Mouse (Mus musculus): Measurements from ENCODE around the gene S100g. TPM values are rescaled to one million over a fixed set of nuclear protein-coding genes. Genes with fewer than 3 reads are reported as not detected.

The S100g gene
- 1 to 10 TPM in 1 of 2 experiments, not detected in 1; 3.1 TPM for polyA plus RNA-seq (2017; shearing (Covaris generic))

GRCm38 (mm10) chrX:162964383-162964782 lies at the start of gene S100g:
Gene S100g, minus strand, starts transcription at chrX:162964599.
- no peak for ATAC-seq

GRCm38 (mm10) chrX:162992121-162992520 lies 27.7 kb upstream of the S100g start:
- ATAC-seq: no peak

DNA sequence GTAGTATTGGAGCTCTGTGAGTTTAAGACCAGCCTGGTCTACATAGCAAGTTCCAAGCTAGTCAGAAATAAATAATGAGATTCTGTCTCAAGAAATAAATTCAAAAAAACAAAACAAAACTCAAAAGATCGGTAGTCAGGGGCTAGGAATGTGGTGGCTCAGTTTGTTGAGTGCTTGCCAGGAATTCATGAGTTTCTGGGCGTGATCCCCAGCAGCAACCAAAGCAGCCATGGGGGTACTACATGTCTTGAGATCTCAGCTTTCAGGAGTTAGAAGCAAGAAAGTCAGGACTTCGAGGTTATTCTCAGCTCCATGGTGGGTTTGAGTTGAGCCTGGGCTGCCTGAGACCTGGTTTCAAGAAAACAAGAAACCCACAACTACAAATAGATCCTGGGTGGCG lies 27.0 kb upstream of the S100g start:
- no peak for ATAC-seq

GRCm38 (mm10) chrX:162986876-162987495 lies 22.6 kb upstream of the S100g start:
- no peak for ATAC-seq

GRCm38 (mm10) chrX:162976194-162976593 lies 11.8 kb upstream of the S100g start:
- peak; percentile 95 for ATAC-seq

DNA sequence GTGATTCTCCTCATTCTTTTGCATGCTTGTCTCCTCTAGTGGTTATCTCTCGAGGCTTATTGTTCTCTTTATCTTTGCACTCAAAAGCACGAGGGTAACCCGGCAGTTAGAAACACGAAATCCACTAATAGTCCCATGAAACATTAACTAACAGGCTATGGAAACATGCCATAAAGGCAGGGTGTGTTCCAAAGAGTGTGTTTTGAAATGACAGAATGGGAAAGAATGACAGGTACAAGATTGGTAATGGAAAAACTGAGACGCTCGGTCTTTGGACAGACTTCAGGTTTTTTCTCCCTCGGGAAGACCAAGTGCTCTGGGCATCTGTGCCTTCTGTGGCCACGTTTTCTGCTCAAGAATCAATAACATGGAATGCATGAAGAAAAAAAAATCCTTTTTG lies 3.1 kb upstream of the S100g start:
- no peak for ATAC-seq

DNA sequence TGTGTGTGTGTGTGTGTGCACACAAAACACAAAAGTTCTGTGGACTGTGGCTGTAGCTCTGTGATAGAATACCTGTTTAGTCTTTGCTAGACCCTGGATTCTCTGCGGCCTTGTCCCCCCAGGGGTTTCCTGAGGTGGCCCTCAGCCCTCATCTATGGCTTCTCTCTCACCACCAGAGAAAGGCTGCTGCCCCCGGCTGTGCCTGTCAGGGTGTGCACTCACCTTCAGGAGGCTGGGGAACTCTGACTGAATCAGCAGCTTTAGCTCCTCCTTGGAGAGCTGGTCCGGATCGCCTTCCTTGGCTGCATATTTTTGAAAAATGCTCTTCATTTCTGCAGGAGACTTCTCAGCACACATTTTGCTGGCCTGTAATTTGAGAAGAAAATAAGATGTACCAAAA lies 559 bp downstream of the S100g start:
- no peak for ATAC-seq

DNA sequence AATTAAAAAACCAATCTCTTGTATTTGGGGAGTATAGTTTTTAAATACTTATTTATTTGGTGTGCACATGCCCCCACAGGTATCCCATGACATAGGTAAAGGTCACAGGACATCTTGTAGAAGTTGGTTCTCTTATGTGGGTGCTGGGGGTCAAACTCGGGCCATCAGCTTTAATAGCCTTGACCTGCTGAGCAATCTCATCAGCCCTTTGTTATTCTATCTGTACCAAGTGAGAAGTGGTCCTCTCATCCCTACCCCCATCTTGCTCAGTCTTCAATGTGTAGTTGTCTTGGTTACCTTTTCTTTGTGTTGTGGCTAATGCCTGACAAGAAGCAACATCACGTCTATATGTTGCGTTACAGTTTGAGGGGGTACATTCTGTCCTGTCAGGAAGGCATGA lies 6.5 kb downstream of the S100g start:
- ATAC-seq: no peak

DNA sequence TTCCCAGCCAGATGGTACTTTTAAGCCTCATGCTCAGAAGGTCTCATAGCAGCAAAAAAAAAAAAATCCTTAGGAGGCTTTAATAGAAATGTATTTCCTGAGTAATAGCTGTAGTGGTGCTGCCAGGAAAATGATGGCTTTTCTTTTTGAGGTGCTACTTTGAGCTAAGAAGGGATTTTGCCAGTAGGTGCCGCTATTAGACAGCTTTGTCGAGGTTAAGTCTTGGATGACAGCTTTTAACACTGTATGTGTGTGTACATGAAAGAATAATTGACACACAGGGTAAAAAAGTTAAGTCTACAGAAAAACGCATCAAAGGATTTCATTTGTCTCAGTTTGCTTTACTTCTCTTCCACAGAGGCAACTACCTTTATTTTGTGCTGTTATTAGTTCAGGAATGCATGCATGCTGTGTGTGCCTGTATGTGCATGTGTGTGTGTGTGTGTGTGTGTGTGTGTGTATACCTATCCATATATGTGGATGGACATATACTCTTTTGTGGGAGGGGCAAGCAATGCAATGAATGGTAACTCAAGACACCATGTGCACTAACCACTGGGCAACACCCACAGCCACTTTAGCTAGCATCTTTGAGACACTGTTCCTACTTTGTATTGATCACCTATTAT lies 14.5 kb downstream of the S100g start:
- no peak for ATAC-seq

- no peak for ATAC-seq
These were observed 22.4 kb downstream of the S100g start for GRCm38 (mm10) chrX:162942027-162942426.

- no peak for ATAC-seq
These were observed 32.9 kb downstream of the S100g start for GRCm38 (mm10) chrX:162931467-162931866.

- ATAC-seq: no peak
These were observed 42.8 kb downstream of the S100g start for GRCm38 (mm10) chrX:162921487-162922125.

DNA sequence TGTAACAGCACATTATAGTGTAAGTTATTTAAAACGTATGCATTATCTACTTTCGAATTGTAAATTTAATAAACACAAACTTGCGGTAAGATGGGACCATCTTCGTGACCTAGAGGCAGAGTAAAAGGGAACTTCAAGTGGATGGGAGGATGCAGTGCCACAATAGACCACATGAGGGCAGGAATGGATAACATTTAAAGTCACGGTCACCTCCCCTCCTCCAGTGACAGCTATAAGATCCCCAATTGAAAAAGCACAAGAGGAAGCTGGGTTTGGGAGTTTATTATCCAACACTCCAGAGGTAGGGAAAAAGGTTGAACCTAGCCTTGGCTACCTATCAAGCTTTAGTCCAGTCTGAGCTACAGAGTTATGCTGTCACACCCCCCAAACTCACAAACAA lies 48.7 kb downstream of the S100g start:
- ATAC-seq: peak; percentile 87

DNA sequence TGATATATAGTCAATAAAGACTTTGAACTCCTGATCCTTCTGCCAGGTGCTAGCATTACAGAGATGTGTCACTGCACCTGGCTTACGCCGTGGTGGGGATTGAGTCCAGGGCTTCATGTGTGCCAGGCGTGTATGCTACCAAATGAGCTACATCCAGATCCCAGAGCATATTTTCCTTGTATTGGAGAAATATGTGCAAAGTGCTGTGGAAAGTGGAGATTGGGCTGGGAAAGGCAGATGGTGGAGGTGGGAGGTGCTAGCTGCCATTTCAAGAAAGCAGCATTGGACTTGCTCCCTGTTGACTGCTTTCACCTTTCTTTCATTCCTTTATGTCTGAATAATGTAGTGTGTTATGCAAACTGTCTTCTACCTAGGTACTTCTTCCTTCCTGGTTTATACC lies 50.7 kb downstream of the S100g start:
- ATAC-seq: no peak

Other genes starting within 250 kb of the S100g start
- gene Rbbp7, start 204.2 kb downstream of the S100g start, polyA plus RNA-seq (2017; shearing (Covaris generic)): 100 to 1,000 TPM; 121 to 140 TPM
- 10 to 100 TPM; 22.4 to 22.7 TPM for gene Txlng, start 135.1 kb downstream of the S100g start, polyA plus RNA-seq (2017; shearing (Covaris generic))
- 10 to 100 TPM; 10.0 to 12.9 TPM for gene Syap1, start 76.2 kb downstream of the S100g start, polyA plus RNA-seq (2017; shearing (Covaris generic))
- 100 to 1,000 TPM; 208 to 219 TPM for gene Ctps2, start 63.4 kb downstream of the S100g start, polyA plus RNA-seq (2017; shearing (Covaris generic))